Mouse (Mus musculus) heart, adult 8-10 months (tissue): Measurements from ENCODE around the gene Crebzf. TPM values are rescaled to one million over a fixed set of nuclear protein-coding genes. Genes with fewer than 3 reads are reported as not detected.

Experiments used
- DNase-seq: peaks from one replicate; pipeline ENCODE4 v3.0.0; 2022; ENCODE audit warnings: low spot score
- total RNA-seq, 4 experiments: library from RNA; stranded (reverse); gene quantifications; 2 replicates each; pipeline ENCODE4 v1.2.4; 2022

Crebzf gene
- total RNA-seq, 4 experiments from 2014 or later: 18.0 to 21.5 (median 20.0) TPM

GRCm38 (mm10) chr7:90476313-90477245 is 34.0 kb downstream of the Crebzf start, which contains the start of gene Dlg2:
Gene Dlg2, plus strand, starts transcription at chr7:90476672.
- DNase-seq: peak; percentile 9

GRCm38 (mm10) chr7:90482607-90483006 is 40.1 kb downstream of the Crebzf start:
- DNase-seq: no peak

Other genes with a start within 250 kb of the Crebzf start
- gene Ccdc83, start 177.0 kb upstream of the Crebzf start, total RNA-seq: under 1 TPM in 1 of 4 experiments, not detected in 3; 0.37 TPM
- 1 to 10 TPM; 1.6 to 2.8 (median 2.2) TPM for gene Sytl2, start 140.5 kb upstream of the Crebzf start, total RNA-seq
- gene Ccdc89, start 16.2 kb upstream of the Crebzf start, total RNA-seq: under 1 TPM; 0.11 to 0.35 (median 0.23) TPM
- gene Tmem126a, start 14.5 kb downstream of the Crebzf start, total RNA-seq: 100 to 1,000 TPM; 121 to 143 (median 131) TPM
- gene Tmem126b, start 33.3 kb downstream of the Crebzf start, total RNA-seq: 10 to 100 TPM; 27.2 to 27.8 (median 27.7) TPM
- 1 to 10 TPM; 2.0 to 2.8 (median 2.3) TPM for gene Dlg2, start 33.9 kb downstream of the Crebzf start, total RNA-seq